Comparison of ENCODE assay signal across 8 mouse cellular contexts in genomic region chr17:29438347-29439235, GRCm38 (mm10). TPM values are rescaled to one million over a fixed set of nuclear protein-coding genes. Genes with fewer than 3 reads are reported as not detected.
DNase-seq lines count a peak whose midpoint lies in the region; ATAC-seq lines count a peak whose summit lies in the region.

No protein-coding gene starts in this region.

- no peaks in the 10 kb centered on the region for H3K9me3 ChIP-seq in stomach, embryonic 15.5 days

- WGBS in stomach, embryonic 15.5 days = 19% methylated on average over 17 of the region's 17 CpGs

- H3K4me1 ChIP-seq in stomach, embryonic 15.5 days = peaks cover 26% of the 10 kb centered on the region

- 0 out of 2 replicates have a peak overlapping the region, but pooled peaks have one; percentile 11 for H3K4me3 ChIP-seq in stomach, embryonic 15.5 days (replicated peaks)

- peak; percentile 78 for DNase-seq in CD4-positive, CD25-positive, alpha-beta regulatory T cell, adult 2 months (ENCODE audit: low read depth, low spot score)
- DNase-seq in T-cell, adult 2 months (ENCODE audit: low spot score) = peak; percentile 46
- DNase-seq in heart, postnatal 25 days (ENCODE audit: low spot score) = peak; percentile 30
- peak; percentile 80 to 87 for DNase-seq in kidney, postnatal 4 days
- peak; percentile 81 for DNase-seq in mesoderm, embryonic 11.5 days (ENCODE audit: low read depth, low spot score)
- no peak for DNase-seq in left cerebral cortex, postnatal 36 days (ENCODE audit: low spot score in 2 of 2)

- no peak overlapping the region for H3K9ac ChIP-seq in stomach, embryonic 15.5 days

- peak; percentile 83 for ATAC-seq in erythroid progenitor cell, adult 5-6 weeks (replicated peaks; ENCODE audit: low FRiP score, poor library complexity, severe bottlenecking)
- ATAC-seq in stomach, embryonic 15.5 days (ENCODE audit: insufficient read depth, low FRiP score, low read depth) = peak; percentile 72

- H3K27ac ChIP-seq in stomach, embryonic 15.5 days = peak overlapping the region; percentile 77

- peak overlapping the region; percentile 35 for H3K4me2 ChIP-seq in stomach, embryonic 15.5 days

- H3K36me3 ChIP-seq in stomach, embryonic 15.5 days = no peaks in the 10 kb centered on the region

- H3K27me3 ChIP-seq in stomach, embryonic 15.5 days (replicated peaks) = no peaks in the 10 kb centered on the region

- intact Hi-C loops in heart, postnatal 25 days (cut with DNase I) = no loop called here
- intact Hi-C loops in left cerebral cortex, postnatal 36 days (cut with DNase I) = no loop called here

RNA-seq across cellular contexts. Expression of gene Pim1, which starts 52.0 kb away (rescaled TPM):
- total RNA-seq in erythroid progenitor cell, adult 5-6 weeks (2015; ENCODE audit: low replicate concordance) = 88.0 and 102 TPM in 2 replicates
- total RNA-seq in erythroid progenitor cell, adult 5-6 weeks (2017; ENCODE audit: low replicate concordance) = 143 and 147 TPM in 2 replicates
- total RNA-seq in heart, postnatal 25 days (2021) = 10 to 100 TPM; 22.1 to 32.7 TPM
- 11.5 and 20.9 TPM in 2 replicates for polyA plus RNA-seq in stomach, embryonic 15.5 days (2015; fragmentation: Nextera tagmentation; extraction: Ambion mirVana)
- 1 to 10 TPM; 6.0 to 7.1 TPM for total RNA-seq in left cerebral cortex, postnatal 36 days (2021)

Comparison
In these comparisons a context has a peak if more than half of its experiments do, and no peak if none do; other contexts are left out.
1. DNase-seq: peak in CD4-positive, CD25-positive, alpha-beta regulatory T cell, adult 2 months (single experiment), T-cell, adult 2 months (single experiment), heart, postnatal 25 days (single experiment), kidney, postnatal 4 days (2 of 2) and mesoderm, embryonic 11.5 days (single experiment); none in left cerebral cortex, postnatal 36 days (0 of 2).